Mouse (Mus musculus) midbrain, embryonic 11.5 days (tissue): Measurements from ENCODE around the gene Gm20518. TPM values are rescaled to one million over a fixed set of nuclear protein-coding genes. Genes with fewer than 3 reads are reported as not detected.

Experiments used
- ATAC-seq: fragments of 200-750 bp; cut with Nextera tagmentation; 2 replicates; pipeline ENCODE4 v1.8.0; 2017; ENCODE audit warnings: moderate TSS enrichment, moderate library complexity; ENCODE audit not compliant: low FRiP score
- DNase-seq: peaks from one replicate; pipeline ENCODE4 v3.0.0; 2015; ENCODE audit warnings: low spot score; ENCODE audit errors: missing footprints
- H3K27ac ChIP-seq: fragments of 300-500 bp; sonication (generic); 2 replicates; pipeline ENCODE4 v1.5.1; 2014; ENCODE audit warnings: low read depth, low read length
- H3K27me3 ChIP-seq: fragments of 300-500 bp; sonication (generic); 2 replicates; pipeline ENCODE4 v1.6.1; 2014; ENCODE audit warnings: mild to moderate bottlenecking, low read length, moderate library complexity, mixed read lengths; ENCODE audit not compliant: control insufficient read depth, insufficient read depth
- H3K36me3 ChIP-seq: fragments of 300-500 bp; sonication (generic); 2 replicates; pipeline ENCODE4 v1.6.1; 2014; ENCODE audit warnings: mild to moderate bottlenecking, low read length, moderate library complexity, mixed read lengths; ENCODE audit not compliant: control insufficient read depth, insufficient read depth
- H3K4me1 ChIP-seq: fragments of 300-500 bp; sonication (generic); 2 replicates; pipeline ENCODE4 v1.6.1; 2014; ENCODE audit warnings: low read length; ENCODE audit not compliant: control insufficient read depth, insufficient read depth
- H3K4me2 ChIP-seq: fragments of 300-500 bp; sonication (generic); 2 replicates; pipeline ENCODE4 v1.6.1; 2014; ENCODE audit warnings: mild to moderate bottlenecking, moderate library complexity
- H3K4me3 ChIP-seq: fragments of 300-500 bp; sonication (generic); 2 replicates; pipeline ENCODE4 v1.5.1; 2014; ENCODE audit warnings: low read depth, low read length
- H3K9ac ChIP-seq: fragments of 300-500 bp; sonication (generic); 2 replicates; pipeline ENCODE4 v1.6.1; 2014; ENCODE audit warnings: low read length
- H3K9me3 ChIP-seq: fragments of 300-500 bp; sonication (generic); 2 replicates; pipeline ENCODE4 v1.6.1; 2016; ENCODE audit warnings: low read length; ENCODE audit not compliant: control insufficient read depth
- whole genome bisulfite sequencing: fragments of 180-500 bp; shearing (Covaris S2); extraction: QIAGEN DNeasy Blood & Tissue Kit; methylation state at CpG from one replicate; pipeline ENCODE4 v1.1.7; 2014; 5-methylcytosine and 5-hydroxymethylcytosine counted together
- polyA plus RNA-seq: library from polyadenylated mRNA; unstranded; fragments of >200 nt; fragmentation: Nextera tagmentation; extraction: Ambion mirVana; gene quantifications from 2 replicates; pipeline ENCODE4 v1.2.1, GENCODE M21; 2014

Gm20518 gene
- polyA plus RNA-seq, 1 experiment from 2014 or later: 0.16 TPM

DNA sequence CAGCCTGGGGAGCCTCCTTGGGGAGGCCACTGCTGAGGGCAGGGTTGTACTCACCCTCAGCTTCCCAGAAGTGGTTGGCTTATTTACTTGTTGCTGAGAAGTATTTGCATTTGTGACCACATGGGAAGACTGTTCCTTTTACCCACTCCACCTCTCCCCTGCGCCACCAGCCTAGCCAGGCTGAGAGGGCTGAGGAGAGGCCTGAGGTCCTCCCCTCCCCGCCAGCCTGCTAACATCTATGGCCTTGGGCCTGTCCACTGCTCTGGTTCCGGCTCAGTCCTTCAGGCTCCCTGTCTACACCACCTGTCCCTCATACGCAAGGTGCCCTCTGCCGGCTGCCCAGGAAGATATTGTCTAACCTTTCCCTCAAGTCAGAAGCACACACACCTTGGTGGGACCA lies 95.8 kb downstream of the Gm20518 start:
- peaks cover 53% of the 10 kb centered on the region for H3K27me3 ChIP-seq
- no peaks in the 10 kb centered on the region for H3K9me3 ChIP-seq
- DNase-seq: no peak
- no peak overlapping the region for H3K4me2 ChIP-seq
- H3K4me1 ChIP-seq: peaks cover 12% of the 10 kb centered on the region
- H3K36me3 ChIP-seq: peaks cover 4% of the 10 kb centered on the region; the same call in 1 of the 2 replicates
- no peak overlapping the region for H3K9ac ChIP-seq
- ATAC-seq: no peak
- WGBS: 48% methylated on average over 5 of the region's 5 CpGs
- no peak overlapping the region for H3K4me3 ChIP-seq
- no peak overlapping the region for H3K27ac ChIP-seq

DNA sequence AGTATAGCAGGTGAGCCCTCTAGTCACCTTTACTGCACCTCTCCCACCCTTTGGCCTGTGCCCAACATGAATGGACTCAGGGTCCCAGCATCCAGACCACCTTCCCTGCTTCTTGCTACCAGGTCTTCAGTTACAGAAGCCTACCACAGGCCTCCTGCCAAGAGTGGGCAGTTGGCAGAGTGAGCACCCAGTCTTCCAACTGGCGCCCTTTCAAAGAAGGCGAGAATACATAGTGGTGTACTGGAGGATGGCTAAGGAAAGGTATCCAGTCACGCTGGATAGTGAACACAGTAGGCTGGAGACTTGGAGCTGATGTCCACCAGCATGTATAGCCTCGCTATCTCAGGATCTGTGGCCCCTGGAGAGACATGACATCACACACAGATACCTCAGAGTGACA lies 97.4 kb downstream of the Gm20518 start:
- H3K4me1 ChIP-seq: peaks cover 12% of the 10 kb centered on the region
- no peak for DNase-seq
- peaks cover 7% of the 10 kb centered on the region; the same call in 1 of the 2 replicates for H3K36me3 ChIP-seq
- H3K4me2 ChIP-seq: no peak overlapping the region
- no peaks in the 10 kb centered on the region for H3K9me3 ChIP-seq
- H3K27me3 ChIP-seq: peaks cover 38% of the 10 kb centered on the region
- 87% methylated on average over 4 of the region's 4 CpGs for WGBS
- H3K9ac ChIP-seq: no peak overlapping the region
- H3K27ac ChIP-seq: no peak overlapping the region
- no peak overlapping the region for H3K4me3 ChIP-seq
- ATAC-seq: no peak

- Histone ChIP-seq H3K27ac (no peak overlapping the region), H3K9me3 (no peaks in the 10 kb centered on the region), H3K36me3 (peaks cover 7% of the 10 kb centered on the region; the same call in 1 of the 2 replicates), H3K9ac (no peak overlapping the region), H3K4me1 (peaks cover 2% of the 10 kb centered on the region), H3K4me3 (no peak overlapping the region), H3K4me2 (no peak overlapping the region), H3K27me3 (peaks cover 25% of the 10 kb centered on the region)
- no peak for DNase-seq
- 75% methylated on average over 3 of the region's 3 CpGs for WGBS
- ATAC-seq: no peak
These were observed 98.7 kb downstream of the Gm20518 start for GRCm38 (mm10) chr16:17792728-17793127.

DNA sequence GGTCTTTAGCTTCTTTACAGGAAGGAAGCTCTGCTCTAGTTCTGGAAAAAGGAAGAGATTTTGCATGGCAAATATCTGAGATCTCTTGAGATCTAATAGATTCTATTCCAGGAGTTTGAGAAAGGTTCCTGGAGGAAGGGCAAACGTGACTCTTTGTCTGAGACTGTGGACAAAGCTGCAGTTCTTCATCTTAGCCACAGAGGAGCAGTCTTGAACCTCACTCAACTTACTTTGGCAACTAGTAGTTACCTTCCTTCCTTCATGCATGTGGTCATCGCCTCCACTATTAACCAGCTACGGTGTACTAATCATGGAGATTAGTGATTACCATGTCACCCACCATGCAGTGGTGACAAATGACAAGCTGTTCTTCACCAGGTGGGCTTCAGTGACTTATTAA lies 106.1 kb downstream of the Gm20518 start:
- Histone ChIP-seq H3K9me3 (no peaks in the 10 kb centered on the region), H3K27me3 (no peaks in the 10 kb centered on the region), H3K36me3 (peaks cover 8% of the 10 kb centered on the region; the same call in 1 of the 2 replicates), H3K27ac (no peak overlapping the region), H3K4me1 (no peaks in the 10 kb centered on the region), H3K4me2 (no peak overlapping the region), H3K9ac (no peak overlapping the region), H3K4me3 (no peak overlapping the region)
- DNase-seq: no peak
- ATAC-seq: no peak
- WGBS: 65% methylated on average over 3 of the region's 3 CpGs

Other genes with a start within 250 kb of the Gm20518 start
- 4.8 and 5.4 TPM in 2 replicates for gene Ccdc74a, start 245.2 kb downstream of the Gm20518 start, polyA plus RNA-seq
- 28.9 and 29.4 TPM in 2 replicates for gene Med15, start 158.8 kb downstream of the Gm20518 start, polyA plus RNA-seq
- 38.7 and 39.5 TPM in 2 replicates for gene Klhl22, start 132.1 kb downstream of the Gm20518 start, polyA plus RNA-seq
- 3.8 and 4.4 TPM in 2 replicates for gene Scarf2, start 94.4 kb downstream of the Gm20518 start, polyA plus RNA-seq
- gene B830017H08Rik, start 58.5 kb downstream of the Gm20518 start, polyA plus RNA-seq: 0.21 and 0.37 TPM in 2 replicates
- 2.2 and 2.3 TPM in 2 replicates for gene Car15, start 53.3 kb downstream of the Gm20518 start, polyA plus RNA-seq
- not detected in 2 replicates for gene Tssk1, start 2.6 kb upstream of the Gm20518 start, polyA plus RNA-seq
- gene Dgcr2, start 6.9 kb upstream of the Gm20518 start, polyA plus RNA-seq: 74.2 and 83.3 TPM in 2 replicates
- gene Tssk2, start 7.0 kb upstream of the Gm20518 start, polyA plus RNA-seq: 0.15 TPM in 1 of 2 replicates, not detected in the other
- gene Ess2, start 19.7 kb upstream of the Gm20518 start, polyA plus RNA-seq: 39.4 and 41.4 TPM in 2 replicates
- 0.95 and 1.1 TPM in 2 replicates for gene Gsc2, start 23.4 kb upstream of the Gm20518 start, polyA plus RNA-seq
- gene Slc25a1, start 36.5 kb upstream of the Gm20518 start, polyA plus RNA-seq: 96.5 and 97.6 TPM in 2 replicates
- gene Vpreb2, start 88.8 kb upstream of the Gm20518 start, polyA plus RNA-seq: not detected in 2 replicates
- gene Dgcr6, start 161.2 kb upstream of the Gm20518 start, polyA plus RNA-seq: 128 and 134 TPM in 2 replicates
- gene Prodh, start 198.5 kb upstream of the Gm20518 start, polyA plus RNA-seq: 6.9 and 7.6 TPM in 2 replicates
- 2.2 and 2.7 TPM in 2 replicates for gene Rtn4r, start 236.0 kb upstream of the Gm20518 start, polyA plus RNA-seq